Mouse (Mus musculus): ENCODE data around the gene Tmem56. TPM values are rescaled to one million over a fixed set of nuclear protein-coding genes. Genes with fewer than 3 reads are reported as not detected.

The Tmem56 gene
- polyA plus RNA-seq, 1 experiment: 8.6 TPM

GRCm38 (mm10) chr3:121240362-121241040, 42.4 kb downstream of the Tmem56 start:
- no peak for DNase-seq (ENCODE audit: low spot score)

GRCm38 (mm10) chr3:121239096-121239495, 43.8 kb downstream of the Tmem56 start:
- no peak for DNase-seq (ENCODE audit: low spot score)

- no peak for DNase-seq (ENCODE audit: low spot score)
Observed at GRCm38 (mm10) chr3:121224763-121225162, 58.1 kb downstream of the Tmem56 start.

GRCm38 (mm10) chr3:121224185-121224584, 58.7 kb downstream of the Tmem56 start:
- DNase-seq (ENCODE audit: low spot score): no peak

- DNase-seq (ENCODE audit: low spot score): no peak
Observed at GRCm38 (mm10) chr3:121221987-121222386, 60.9 kb downstream of the Tmem56 start.

- no peak for DNase-seq (ENCODE audit: low spot score)
Observed at GRCm38 (mm10) chr3:121217011-121217410, 65.9 kb downstream of the Tmem56 start.

- DNase-seq (ENCODE audit: low spot score): no peak
Observed at GRCm38 (mm10) chr3:121213501-121213900, 69.4 kb downstream of the Tmem56 start.

- DNase-seq (ENCODE audit: low spot score): no peak
Observed at GRCm38 (mm10) chr3:121212156-121212555, 70.7 kb downstream of the Tmem56 start.

- no peak for DNase-seq (ENCODE audit: low spot score)
Observed at GRCm38 (mm10) chr3:121208994-121209393, 73.9 kb downstream of the Tmem56 start.

GRCm38 (mm10) chr3:121206202-121206882, 76.6 kb downstream of the Tmem56 start:
- DNase-seq (ENCODE audit: low spot score): no peak

- no peak for DNase-seq (ENCODE audit: low spot score)
Observed at GRCm38 (mm10) chr3:121202638-121203037, 80.3 kb downstream of the Tmem56 start.

GRCm38 (mm10) chr3:121201012-121201747, 81.7 kb downstream of the Tmem56 start:
- no peak for DNase-seq (ENCODE audit: low spot score)

GRCm38 (mm10) chr3:121189199-121189598, 93.7 kb downstream of the Tmem56 start:
- no peak for DNase-seq (ENCODE audit: low spot score)

GRCm38 (mm10) chr3:121187510-121187909, 95.4 kb downstream of the Tmem56 start:
- DNase-seq (ENCODE audit: low spot score): no peak

- DNase-seq (ENCODE audit: low spot score): no peak
Observed at GRCm38 (mm10) chr3:121186925-121187324, 96.0 kb downstream of the Tmem56 start.

GRCm38 (mm10) chr3:121185197-121185596, 97.7 kb downstream of the Tmem56 start:
- DNase-seq (ENCODE audit: low spot score): no peak

GRCm38 (mm10) chr3:121176011-121176410, 106.9 kb downstream of the Tmem56 start:
- DNase-seq (ENCODE audit: low spot score): no peak

GRCm38 (mm10) chr3:121174248-121174945, 108.5 kb downstream of the Tmem56 start:
- DNase-seq (ENCODE audit: low spot score): no peak

GRCm38 (mm10) chr3:121172718-121173117, 110.2 kb downstream of the Tmem56 start:
- no peak for DNase-seq (ENCODE audit: low spot score)

- DNase-seq (ENCODE audit: low spot score): no peak
Observed at GRCm38 (mm10) chr3:121171872-121172265, 111.0 kb downstream of the Tmem56 start.

- peak; percentile 86 for DNase-seq (ENCODE audit: low spot score)
Observed at GRCm38 (mm10) chr3:121171243-121171871, 111.5 kb downstream of the Tmem56 start, which contains the start of gene Rwdd3. Rwdd3 (minus strand) TSS chr3:121171695.

Data from urinary bladder, adult 2 months (tissue).